Mouse (Mus musculus) heart, postnatal 14 days (tissue): ENCODE measurements around the gene Coq8b. TPM values are rescaled to one million over a fixed set of nuclear protein-coding genes. Genes with fewer than 3 reads are reported as not detected.

Experiments used
- DNase-seq, 2 experiments: peaks; one replicate each; pipeline ENCODE4 v3.0.0; 2021 to 2022
- intact Hi-C: fragments of 180-260 bp; cut with DNase I; formaldehyde crosslinking; loops from one replicate; pipeline ENCODE4 v1.15.1; 2025
- long read RNA-seq, 2 experiments: library from polyadenylated mRNA; stranded (forward); transcript quantifications; one replicate each; pipeline ENCODE4 v2.0.0; 2021
- total RNA-seq, 2 experiments: library from RNA; stranded (reverse); gene quantifications; 2 replicates each; pipeline ENCODE4 v1.2.3; 2021

Coq8b gene
- total RNA-seq = 1 to 10 TPM; 7.0 to 8.8 TPM
- long read RNA-seq, experiment 1, transcript Coq8b-201 (15 exons, 2,181 nt) = major isoform, 20 of 27 reads
- long read RNA-seq, experiment 1, partial matches to known transcripts = 5 of 27 reads
- long read RNA-seq, experiment 1, other reads (novel, unspliced or antisense) = 2 of 27 reads
- long read RNA-seq, experiment 2, transcript Coq8b-201 (15 exons, 2,181 nt) = major isoform, 16 of 20 reads
- long read RNA-seq, experiment 2, partial matches to known transcripts = 1 of 20 reads
- long read RNA-seq, experiment 2, other reads (novel, unspliced or antisense) = 2 of 20 reads

GRCm38 (mm10) chr7:27232781-27233281 lies at the start of gene Coq8b:
Coq8b (plus strand) TSS chr7:27233023.
- intact Hi-C loops = loop anchor here (2.0 kb wide), 1 partner anchor 74 kb away; no protein-coding TSS in a partner anchor

GRCm38 (mm10) chr7:27184964-27185363 lies 47.9 kb upstream of the Coq8b start:
- intact Hi-C loops = no loop called here

More at GRCm38 (mm10) chr7:27232781-27233281, at the start of gene Coq8b:
- DNase-seq = peak; percentile 92 to 94

GRCm38 (mm10) chr7:27185986-27186385 lies 46.8 kb upstream of the Coq8b start:
- intact Hi-C loops = no loop called here
- no peak for DNase-seq

More at GRCm38 (mm10) chr7:27184964-27185363, 47.9 kb upstream of the Coq8b start:
- no peak for DNase-seq

GRCm38 (mm10) chr7:27189271-27189931 lies 43.4 kb upstream of the Coq8b start:
- DNase-seq = no peak
- intact Hi-C loops = no loop called here

GRCm38 (mm10) chr7:27192434-27192833 lies 40.4 kb upstream of the Coq8b start:
- DNase-seq = no peak
- intact Hi-C loops = no loop called here

- intact Hi-C loops = no loop called here
- no peak for DNase-seq
Observed at GRCm38 (mm10) chr7:27193731-27194130, 39.1 kb upstream of the Coq8b start.

GRCm38 (mm10) chr7:27195681-27196611 lies 36.9 kb upstream of the Coq8b start, which contains the start of the genes BC024978 and Snrpa:
BC024978 (plus strand) TSS chr7:27195781.
Snrpa (minus strand) TSS chr7:27196271.
- intact Hi-C loops = loop anchor here (5.0 kb wide), 1 partner anchor 34 kb away; no protein-coding TSS in a partner anchor
- peak; percentile 92 for DNase-seq

GRCm38 (mm10) chr7:27197136-27197535 lies 35.7 kb upstream of the Coq8b start:
- DNase-seq = no peak
- intact Hi-C loops = loop anchor here (5.0 kb wide), 1 partner anchor 35 kb away; no protein-coding TSS in a partner anchor

GRCm38 (mm10) chr7:27197634-27198033 lies 35.2 kb upstream of the Coq8b start:
- intact Hi-C loops = loop anchor here (5.0 kb wide), 1 partner anchor 35 kb away; no protein-coding TSS in a partner anchor
- DNase-seq = no peak

GRCm38 (mm10) chr7:27198355-27198754 lies 34.5 kb upstream of the Coq8b start:
- intact Hi-C loops = loop anchor here (5.0 kb wide), 1 partner anchor 36 kb away; no protein-coding TSS in a partner anchor
- no peak for DNase-seq

GRCm38 (mm10) chr7:27198779-27199178 lies 34.0 kb upstream of the Coq8b start:
- intact Hi-C loops = loop anchor here (5.0 kb wide), 1 partner anchor 36 kb away; no protein-coding TSS in a partner anchor
- no peak for DNase-seq

- intact Hi-C loops = no loop called here
- DNase-seq = no peak
Observed at GRCm38 (mm10) chr7:27203730-27204449, 28.9 kb upstream of the Coq8b start.

- no peak for DNase-seq
- intact Hi-C loops = no loop called here
Observed at GRCm38 (mm10) chr7:27212626-27213025, 20.2 kb upstream of the Coq8b start.

- DNase-seq = no peak
- intact Hi-C loops = no loop called here
Observed at GRCm38 (mm10) chr7:27218586-27218985, 14.2 kb upstream of the Coq8b start.

GRCm38 (mm10) chr7:27219937-27220336 lies 12.9 kb upstream of the Coq8b start:
- intact Hi-C loops = no loop called here
- no peak for DNase-seq

GRCm38 (mm10) chr7:27221939-27222338 lies 10.9 kb upstream of the Coq8b start:
- no peak for DNase-seq

GRCm38 (mm10) chr7:27222538-27222937 lies 10.3 kb upstream of the Coq8b start:
- intact Hi-C loops = no loop called here
- DNase-seq = no peak

More at GRCm38 (mm10) chr7:27221939-27222338, 10.9 kb upstream of the Coq8b start:
- intact Hi-C loops = no loop called here

- DNase-seq = peak; percentile 32 to 40
- intact Hi-C loops = no loop called here
Observed at GRCm38 (mm10) chr7:27224877-27225575, 7.8 kb upstream of the Coq8b start.

- intact Hi-C loops = no loop called here
- no peak for DNase-seq
Observed at GRCm38 (mm10) chr7:27227276-27227675, 5.5 kb upstream of the Coq8b start.
